Mouse (Mus musculus) embryo, embryonic 9.5 days (tissue): ENCODE data around the gene Itm2b.

Experiments used
- DNase-seq: peaks from one replicate; pipeline ENCODE4 v3.0.0-alpha.2; 2017; ENCODE audit errors: extremely low spot score

The Itm2b gene

DNA sequence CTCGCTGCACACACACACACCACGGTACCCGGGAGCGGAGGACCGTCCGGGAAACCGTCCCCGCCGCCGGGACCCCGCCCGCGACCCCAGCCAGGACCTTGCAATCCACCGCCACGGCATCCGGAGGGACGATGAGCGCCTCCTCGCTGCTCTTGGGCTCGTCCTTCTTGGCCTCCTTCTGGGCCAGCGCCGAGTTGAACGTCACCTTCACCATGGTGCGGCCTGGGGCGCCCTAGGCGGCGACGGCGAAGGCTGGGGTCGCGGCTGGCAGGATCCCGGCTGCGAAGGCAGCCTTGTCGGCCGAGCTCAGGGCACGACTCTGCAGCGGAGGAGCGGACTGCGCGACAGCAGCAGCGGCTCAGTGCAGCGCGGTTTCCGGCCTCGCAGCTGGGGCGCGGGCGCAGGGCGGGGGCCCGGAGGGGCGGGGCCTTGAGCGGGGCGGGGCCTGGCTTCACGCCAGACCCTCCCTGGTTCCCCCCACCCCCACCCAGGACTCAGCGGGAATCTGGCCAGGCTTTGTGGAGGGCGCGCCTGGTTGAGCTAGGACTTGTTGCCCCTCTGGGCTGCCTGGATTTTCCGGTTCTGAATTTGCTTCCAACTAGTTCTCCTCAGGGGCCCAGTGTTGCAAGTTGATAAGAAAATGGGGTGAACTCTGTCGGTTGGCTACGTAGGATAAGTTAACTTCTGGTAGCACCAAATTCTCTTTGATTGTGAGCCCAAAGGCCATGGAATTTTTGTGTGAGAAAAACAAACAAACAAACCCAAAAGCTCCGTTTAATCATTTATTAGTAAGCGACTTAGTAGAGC lies at the start of gene Itm2b:
TSS of gene Itm2b (minus strand) at position 377 of the 807 bp plus-strand sequence.
- peak; percentile 94 for DNase-seq

DNA sequence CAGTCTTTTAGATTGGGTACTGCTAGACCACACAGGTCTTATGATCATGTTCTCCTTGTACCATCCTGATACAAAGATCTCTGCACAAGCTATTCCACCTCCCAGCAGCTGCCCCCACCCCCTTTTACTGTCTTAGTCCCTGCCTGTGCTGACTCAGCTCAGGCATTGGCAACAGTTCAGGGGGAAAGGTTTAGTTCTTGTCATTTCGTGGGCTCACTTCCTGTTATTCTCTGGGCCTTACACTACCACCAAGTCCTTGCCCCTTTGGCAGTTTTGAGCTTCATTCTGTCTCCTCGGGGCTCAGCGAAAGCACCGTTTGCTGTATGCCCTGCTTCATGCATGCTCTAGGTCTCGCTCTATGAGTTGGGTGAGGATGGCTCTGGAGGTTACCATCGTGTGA lies 48.4 kb upstream of the Itm2b start:
- no peak for DNase-seq

DNA sequence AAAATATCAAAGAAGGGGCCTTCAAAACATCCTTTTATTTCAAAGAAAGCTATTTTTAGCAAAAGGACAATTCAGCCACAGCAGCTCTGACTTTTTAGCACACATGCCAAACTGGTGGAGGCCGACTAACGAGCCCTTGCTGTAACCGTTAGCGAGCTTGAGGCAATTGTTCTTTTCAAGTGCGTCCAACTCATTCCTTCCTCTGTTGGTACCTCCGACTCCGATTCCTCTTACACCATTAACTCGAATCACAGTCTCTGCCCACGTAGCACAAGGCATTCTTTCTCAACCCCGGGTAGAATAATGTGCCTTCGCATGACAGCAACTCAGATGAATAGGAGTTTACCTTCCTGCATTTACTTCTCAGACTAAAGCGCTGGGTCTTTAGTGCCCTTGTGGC lies 45.5 kb upstream of the Itm2b start:
- DNase-seq, result no peak

DNA sequence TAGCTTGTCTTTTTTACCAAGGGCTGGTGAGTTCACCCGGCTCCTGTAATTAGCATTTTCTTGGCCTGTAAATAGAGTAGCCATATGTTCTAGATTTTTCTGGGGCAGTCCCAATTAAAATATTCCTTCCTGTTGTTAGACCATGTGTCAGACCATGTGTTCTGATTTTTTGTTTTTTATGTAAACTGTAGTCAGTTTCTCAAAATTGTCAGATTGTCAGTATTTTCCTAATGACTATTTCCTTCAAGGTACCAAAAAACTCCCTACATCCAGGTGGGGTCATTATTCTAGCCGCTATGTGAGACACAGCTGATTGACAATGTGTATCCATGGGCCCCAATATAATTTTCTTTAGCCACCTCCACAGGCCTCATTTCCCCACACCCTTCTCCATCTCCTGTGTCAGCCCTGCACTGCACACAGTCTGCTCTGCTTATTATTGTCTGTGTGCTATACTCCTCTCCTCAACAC lies 40.5 kb upstream of the Itm2b start:
- DNase-seq, result no peak

DNA sequence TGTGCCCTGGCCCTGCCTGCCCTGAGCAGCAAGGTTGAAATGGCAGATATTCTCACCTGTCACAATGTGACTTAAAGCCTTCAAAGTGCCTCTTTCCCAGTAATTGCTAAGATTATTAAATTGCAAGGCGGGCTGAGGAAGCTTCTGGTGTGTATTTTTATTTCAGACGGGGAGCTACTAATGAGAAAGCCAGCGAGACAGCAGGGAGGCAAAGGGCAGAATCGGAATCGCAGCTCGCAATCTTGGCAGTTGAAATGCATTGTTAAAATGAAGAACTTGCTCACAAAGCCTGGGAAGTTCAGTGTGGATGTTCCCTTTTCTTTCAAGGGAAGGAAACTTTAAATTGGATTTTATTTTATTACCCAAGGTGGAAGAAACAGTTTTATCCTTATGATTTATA lies 39.9 kb upstream of the Itm2b start:
- DNase-seq, result no peak

DNA sequence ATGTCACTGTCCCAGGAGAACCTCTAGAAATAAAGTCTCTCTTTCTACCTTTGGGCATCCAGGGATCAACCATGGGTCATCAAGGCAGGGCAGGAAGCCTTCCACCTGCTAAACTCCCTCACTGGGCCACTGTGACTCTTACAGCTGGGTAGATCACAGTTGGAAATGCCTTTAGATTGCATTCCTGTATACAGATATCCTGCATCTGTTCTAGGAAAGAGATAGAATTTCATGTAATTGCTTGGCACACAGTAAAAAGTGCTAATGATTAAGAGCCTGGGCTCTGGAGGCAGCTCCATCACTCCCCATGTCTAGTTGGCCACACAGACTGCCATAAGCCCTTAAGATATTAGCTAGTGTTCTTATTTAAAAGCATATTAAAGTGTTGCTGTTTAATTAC lies 38.5 kb upstream of the Itm2b start:
- no peak for DNase-seq

DNA sequence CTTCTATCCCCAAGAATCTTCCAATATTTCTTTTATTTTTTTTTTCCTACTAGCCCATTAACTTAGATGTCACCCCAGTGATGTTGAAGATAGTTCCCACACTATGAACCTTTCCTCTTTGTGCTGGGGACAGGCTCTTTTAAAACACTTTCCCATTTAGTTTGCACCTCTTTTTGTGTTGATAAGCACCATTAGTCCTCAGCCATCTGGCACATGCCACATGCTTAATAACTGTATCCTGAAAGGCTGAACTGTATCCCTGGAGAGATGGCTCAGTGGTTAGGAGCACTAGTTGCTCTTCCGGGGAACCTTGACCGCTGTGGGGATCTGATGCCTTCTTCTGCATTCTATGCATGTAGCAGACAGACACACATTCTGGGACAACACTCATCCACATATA lies 37.5 kb upstream of the Itm2b start:
- no peak for DNase-seq

DNA sequence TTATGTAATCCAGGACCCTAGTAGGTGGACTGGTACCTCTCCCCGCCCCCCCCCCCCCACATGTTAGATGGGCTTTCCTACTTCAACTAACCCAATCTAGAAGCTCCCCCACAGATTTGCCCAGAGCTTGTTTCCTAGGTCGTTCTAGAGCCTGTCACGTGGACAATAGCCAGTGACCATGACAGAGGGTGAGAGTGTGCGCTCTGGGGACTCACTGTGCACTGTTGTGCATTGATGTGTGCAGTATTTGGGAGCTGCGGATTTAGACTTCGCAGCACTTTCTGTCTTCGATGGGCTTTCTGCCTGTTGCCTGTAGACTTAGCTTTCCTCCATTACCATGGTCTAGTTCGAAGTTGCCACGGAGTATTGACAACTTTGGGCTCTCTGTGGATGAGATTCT lies 36.5 kb upstream of the Itm2b start:
- DNase-seq, result no peak

DNA sequence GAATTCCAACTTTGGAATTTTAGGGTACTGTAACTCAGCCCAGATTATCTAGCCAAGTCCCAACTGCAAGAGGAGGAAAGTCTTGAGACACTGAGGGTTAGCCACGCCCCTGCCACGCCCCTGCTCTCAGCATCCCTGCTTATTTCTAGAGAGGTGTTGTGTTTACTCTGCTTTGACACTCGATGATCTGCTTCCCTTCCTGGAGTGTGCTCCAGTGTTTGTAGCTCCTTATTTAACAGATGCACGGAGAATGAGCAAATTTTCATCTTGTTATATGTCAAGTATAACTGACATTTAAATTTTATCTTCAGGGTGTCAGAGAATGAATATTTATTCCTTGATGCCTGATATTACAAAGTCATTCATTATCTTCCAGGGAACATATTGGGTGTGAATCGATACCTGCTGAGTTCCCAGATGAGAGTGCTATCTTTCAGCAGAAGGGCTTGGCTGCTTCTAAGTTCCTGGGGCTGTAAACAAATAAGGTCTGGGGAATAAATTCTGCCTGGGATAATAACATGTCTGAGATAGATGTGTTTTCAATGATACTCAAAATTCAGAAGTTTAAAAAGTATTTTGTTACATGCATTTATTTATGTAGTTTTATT lies 35.2 kb upstream of the Itm2b start:
- DNase-seq, result no peak

DNA sequence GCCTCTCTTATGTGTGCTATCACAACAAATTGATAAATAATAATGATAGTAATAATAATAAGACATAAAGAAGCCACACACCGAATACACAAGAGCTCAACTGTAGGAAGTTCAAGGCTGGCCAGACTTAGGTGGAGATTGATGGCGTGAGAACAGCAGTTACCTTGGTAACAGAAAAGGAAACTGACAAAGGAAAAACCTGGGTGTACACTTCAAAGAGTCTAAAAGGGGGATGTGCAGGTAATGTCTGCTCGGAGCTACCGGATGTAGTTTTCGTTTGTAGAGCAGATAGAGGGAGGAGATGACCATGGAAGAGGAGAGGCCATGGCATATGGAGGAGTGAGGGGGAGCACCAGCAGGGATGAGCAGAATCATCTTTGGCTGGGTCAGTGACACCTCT lies 31.4 kb upstream of the Itm2b start:
- no peak for DNase-seq

DNA sequence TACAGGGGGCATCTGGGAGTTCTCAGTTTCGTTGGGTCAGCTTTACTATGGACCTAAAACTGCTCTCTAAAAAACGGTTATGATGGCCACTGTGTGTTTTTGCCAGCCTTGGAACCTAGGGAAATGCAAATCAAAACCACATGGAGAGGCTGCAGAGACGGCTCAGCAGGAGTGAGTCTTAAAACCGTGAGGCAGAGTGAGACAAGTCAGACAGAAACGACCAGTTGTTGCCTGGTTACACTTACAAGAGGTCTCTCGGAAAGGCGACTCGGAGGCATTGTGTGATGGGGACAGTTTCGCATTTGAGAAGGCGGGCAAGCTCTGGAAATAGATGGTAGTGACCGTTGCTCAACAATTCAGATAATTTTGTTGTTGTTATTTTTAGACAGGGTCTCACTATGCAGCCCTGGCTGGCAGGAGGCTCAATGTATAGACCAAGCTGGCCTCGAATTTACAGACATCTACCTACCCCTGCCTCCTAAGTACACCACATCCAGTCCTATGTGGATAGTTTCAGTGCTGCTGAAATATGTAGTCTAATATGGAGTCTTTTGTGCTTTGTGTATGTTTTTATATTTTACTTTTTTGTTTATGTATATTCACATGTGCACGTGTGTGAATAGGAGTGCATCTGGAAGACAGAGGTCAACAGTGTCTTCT lies 30.4 kb upstream of the Itm2b start:
- peak; percentile 42 for DNase-seq

DNA sequence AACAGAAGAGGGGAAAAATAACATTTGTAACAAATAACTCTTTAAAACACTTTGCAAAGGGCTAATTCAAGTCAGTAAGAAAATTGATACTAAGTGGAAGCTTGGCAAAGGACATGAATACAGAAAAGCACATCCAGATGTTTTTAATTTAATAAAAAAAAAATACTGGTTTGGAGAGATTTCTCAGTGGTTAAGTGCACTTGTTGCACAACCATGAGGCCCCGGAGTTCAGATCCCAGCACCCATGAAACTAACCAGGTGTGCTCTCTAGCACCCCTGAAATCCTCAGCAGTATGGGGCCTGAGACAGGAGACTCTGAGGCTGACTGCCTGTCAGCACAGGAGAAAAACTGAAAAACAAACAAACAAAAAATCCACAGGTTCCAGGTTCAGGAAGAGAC lies 26.6 kb upstream of the Itm2b start:
- no peak for DNase-seq

DNA sequence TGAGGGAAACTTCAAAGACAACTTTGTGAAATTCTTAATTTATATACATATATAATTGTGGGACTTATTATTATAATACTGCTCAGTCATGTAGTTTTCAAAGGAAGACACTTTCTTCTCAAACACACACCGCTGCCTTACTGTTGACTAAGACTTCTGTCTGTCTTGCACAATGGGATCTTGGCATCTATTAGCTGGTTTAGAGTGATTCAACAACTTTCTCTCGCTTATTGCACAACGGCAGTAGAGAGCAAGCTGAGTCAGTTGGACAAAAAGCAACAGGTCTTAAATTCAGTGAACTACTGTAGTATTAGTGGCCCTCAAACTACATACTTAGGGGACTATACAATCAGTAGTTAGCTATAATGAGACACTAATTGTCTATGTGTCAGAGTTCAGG lies 25.0 kb upstream of the Itm2b start:
- DNase-seq, result no peak

DNA sequence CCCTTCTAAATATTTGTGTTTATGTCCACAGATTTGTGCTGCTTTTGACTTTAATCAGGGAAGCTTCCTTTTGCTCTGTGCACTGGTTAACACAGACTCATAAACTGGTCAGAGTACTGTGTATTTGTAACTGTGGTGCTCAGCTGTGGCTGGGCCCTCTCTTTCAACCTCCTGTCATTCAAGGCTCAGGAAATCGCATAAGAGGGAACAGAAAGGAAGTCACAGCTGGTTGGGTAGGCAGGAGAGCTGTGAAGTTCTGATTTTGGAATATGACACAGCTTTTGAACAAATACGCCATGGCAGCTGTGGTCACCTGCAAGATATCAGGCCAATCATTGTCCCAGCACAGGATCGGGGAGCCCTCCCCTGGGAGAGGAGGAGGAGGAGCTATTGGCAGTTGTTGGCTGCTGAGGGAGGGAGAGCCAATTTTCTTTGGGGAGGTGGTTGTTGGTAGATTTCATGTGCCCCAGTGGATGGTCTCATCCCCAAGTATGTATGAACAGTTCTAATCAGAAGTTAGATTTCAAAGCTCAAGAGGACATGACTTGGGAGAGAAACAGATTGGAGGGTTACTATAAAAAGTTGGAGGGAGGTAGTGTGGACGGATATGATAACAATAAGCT lies 23.2 kb upstream of the Itm2b start:
- DNase-seq, result no peak

DNA sequence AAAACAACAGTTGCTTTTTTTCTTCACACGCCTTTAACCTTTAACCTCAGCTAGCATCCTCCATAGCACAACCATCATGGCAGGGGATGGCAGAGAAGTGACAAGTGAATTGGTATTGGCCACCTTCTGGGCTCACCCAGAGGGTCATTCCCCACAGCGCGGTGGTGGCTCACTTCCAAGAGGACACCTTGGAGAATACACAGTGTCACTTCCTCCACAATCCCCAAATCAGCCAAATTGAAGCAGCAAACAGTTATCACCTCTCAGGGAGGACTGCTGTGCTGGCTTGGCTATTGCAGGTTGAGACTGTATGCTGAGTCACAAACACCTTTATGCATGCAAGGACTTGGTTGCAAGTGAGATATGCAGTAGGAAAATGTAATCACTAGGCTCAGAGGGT lies 18.9 kb upstream of the Itm2b start:
- DNase-seq, result no peak

DNA sequence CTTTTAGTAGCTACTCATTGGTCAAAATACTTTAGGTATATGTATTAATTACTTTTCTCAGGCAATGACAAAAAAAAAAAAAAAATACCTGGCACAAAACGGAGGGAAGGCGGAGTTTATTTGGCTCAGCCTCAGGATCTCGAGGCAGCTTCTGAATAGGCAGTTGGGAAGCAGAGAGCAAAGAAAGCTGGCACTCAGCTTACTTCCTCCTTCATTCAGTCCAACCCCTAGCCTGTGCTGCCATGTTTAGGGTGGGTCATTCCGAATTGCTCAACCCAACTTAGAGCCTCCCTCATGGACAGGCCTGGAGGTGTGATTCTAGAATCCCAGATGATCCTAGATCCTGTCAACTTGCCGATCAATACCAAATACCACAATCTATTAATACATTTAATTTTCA lies 18.3 kb upstream of the Itm2b start:
- no peak for DNase-seq

DNA sequence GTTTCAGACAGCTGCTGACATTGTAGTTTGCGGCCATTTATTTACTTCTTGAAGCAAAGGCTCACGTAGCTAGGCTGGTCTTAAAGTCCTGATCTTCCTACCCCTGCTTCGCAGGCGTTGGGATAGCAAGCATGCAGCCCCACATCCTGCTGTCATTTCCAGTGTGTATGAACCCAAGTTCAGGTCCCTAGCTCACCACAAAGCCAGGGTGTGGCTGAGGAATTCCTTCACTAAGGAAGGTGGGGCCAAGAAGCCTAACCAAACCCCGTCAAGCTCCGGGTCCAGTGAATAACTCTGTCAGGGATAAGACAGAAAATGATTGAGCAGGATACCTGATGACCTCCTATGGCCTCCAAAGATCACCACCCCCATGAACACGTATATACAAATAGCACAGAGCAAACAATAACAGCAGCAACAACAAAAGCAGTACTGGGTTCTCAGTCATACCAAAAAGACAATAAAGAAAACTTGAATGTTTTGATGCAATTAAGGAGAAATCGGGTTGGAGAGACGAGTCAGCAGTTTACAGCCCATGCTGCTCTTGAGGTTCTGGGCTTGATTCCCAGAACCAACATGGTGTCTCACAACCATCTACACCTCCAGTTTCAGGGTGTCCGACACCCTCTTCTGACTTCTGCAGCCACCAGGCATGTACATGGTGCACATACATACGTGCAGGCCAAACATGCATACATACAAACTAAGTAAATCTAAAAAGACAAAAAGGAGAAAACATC lies 17.4 kb upstream of the Itm2b start:
- DNase-seq, result no peak

DNA sequence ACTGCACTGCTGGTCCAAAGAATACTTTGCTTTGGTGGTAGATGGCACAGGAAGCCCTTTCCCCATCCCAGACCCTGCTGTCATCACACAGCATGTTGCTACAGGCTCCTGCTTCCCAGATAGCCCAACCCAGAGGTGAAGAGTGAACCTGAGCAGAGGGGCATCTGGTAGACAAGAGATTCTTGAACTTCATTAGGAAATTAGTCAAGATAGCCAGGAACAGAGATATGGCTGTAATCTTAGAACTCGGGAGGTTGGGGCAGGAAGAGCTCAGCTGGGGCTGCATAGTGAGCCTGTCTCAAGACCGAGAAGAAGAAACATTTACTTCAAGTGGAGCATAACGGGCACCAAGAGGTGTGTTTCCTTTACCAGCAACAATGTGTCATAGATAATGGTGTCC lies 16.3 kb upstream of the Itm2b start:
- DNase-seq, result no peak

DNA sequence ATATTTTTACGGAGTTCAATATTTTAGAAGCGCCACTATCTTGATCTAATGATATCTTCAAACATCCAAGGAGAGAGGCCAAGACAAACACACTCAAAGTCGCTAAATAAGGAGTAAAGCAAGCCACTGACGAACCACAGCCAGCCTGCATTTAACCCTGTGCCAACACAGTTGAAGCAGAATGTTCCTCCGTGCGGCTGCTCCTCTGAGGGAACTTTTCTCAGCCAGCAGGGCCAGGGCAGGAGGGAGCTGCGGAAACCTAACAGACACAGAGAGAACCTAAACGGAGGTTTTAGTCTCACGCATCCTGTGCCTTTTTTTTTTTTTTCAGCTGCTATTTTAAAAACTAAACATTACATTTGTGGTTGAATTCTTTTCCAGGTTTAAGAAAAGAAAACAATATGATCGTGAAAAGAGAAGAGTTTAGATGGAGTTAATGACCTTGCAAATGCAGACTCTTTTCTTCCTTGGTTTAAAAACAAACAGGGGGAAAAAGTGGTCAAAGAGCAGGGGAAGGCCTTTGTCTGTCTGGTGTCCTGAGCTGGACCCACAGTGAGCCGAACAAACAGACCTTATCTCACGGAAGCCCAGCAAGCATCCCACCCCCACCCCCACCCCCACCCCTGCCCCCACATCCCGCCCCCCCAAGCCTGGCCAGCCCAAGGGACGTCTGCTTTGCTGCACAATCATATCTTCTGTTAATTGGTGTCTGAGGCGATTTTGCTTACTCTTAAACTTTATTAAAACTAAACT lies 15.0 kb upstream of the Itm2b start:
- DNase-seq, result peak; percentile 24

DNA sequence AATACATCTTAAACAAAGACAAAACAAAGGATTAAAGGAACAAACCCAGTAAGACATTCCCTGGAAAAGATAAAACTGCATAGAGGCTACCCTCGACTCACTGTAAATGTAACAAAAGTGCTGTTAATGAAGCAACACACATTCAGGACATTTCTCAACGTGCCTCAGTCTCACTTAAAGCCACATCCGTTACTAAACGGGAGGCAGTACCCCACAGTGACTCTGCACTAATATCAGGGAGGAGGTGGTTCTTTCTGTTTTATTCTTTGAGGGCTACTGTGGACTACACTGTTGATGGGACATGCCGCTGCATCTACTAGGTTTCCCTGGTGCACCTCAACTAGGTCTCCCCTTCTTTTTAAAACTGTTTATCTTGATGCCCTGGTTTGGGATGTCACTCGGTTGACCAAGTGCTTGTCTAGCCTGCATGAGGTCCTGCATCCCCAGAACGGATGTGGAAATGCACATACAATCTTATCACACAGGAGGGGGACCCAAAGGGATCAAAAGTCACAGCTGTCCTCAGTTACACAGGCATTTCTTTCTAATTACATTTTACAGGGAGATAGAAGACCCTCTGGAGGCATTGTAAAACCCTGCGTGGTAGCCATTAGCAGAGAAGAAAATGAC lies 13.4 kb upstream of the Itm2b start:
- no peak for DNase-seq

DNA sequence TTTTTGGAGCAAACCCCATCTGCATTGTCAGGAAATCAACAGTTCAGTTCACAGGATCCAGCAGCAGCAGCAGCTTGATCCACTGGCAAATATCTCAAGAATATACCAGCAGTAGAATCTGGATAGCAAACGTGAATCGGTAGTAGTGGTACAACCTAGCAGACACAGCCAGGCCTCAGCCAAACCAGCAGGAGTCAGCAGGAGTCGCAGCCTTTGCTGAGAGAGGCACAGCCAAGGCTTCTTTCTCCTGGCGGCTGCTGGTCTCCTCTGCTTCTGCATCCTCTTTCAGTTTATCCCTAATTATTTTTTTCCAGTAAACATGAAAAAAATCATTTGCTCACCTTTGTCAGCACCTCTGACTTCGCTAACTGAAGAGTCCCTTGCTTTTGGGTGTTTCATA lies 10.7 kb upstream of the Itm2b start:
- no peak for DNase-seq
